Mouse (Mus musculus) testis, adult 2 months (tissue): ENCODE measurements around the gene Npl. TPM values are rescaled to one million over a fixed set of nuclear protein-coding genes. Genes with fewer than 3 reads are reported as not detected.

Experiments used
- H3K27ac ChIP-seq: fragments of 200-500 bp; 2 replicates; pipeline ENCODE4 v1.5.1; 2012; ENCODE audit warnings: low read depth, low read length; ENCODE audit not compliant: control insufficient read depth, insufficient read depth
- H3K27me3 ChIP-seq: fragments of 200-500 bp; 2 replicates; pipeline ENCODE4 v1.6.1; 2012; ENCODE audit warnings: mild to moderate bottlenecking, low read length, moderate library complexity; ENCODE audit not compliant: control insufficient read depth, insufficient read depth
- H3K36me3 ChIP-seq: fragments of 200-500 bp; 2 replicates; pipeline ENCODE4 v1.6.1; 2012; ENCODE audit warnings: mild to moderate bottlenecking, low read length; ENCODE audit not compliant: control insufficient read depth, insufficient read depth
- H3K4me1 ChIP-seq: fragments of 200-500 bp; 2 replicates; pipeline ENCODE4 v1.6.1; 2012; ENCODE audit warnings: low read length; ENCODE audit not compliant: control insufficient read depth, insufficient read depth
- H3K4me3 ChIP-seq: fragments of 200-500 bp; 2 replicates; pipeline ENCODE4 v1.5.1; 2012; ENCODE audit warnings: low read depth, mild to moderate bottlenecking, low read length, moderate library complexity, mixed read lengths; ENCODE audit not compliant: control insufficient read depth
- CTCF ChIP-seq: fragments of 200-500 bp; IDR thresholded peaks from 2 replicates; pipeline ENCODE4 v1.5.1; 2012; ENCODE audit warnings: low read depth, mild to moderate bottlenecking, inconsistent platforms, low read length, moderate library complexity; ENCODE audit not compliant: control insufficient read depth, insufficient read depth, insufficient replicate concordance
- POLR2A ChIP-seq: fragments of 200-500 bp; IDR thresholded peaks from 2 replicates; pipeline ENCODE4 v1.6.1; 2012; ENCODE audit warnings: low read depth, mild to moderate bottlenecking, inconsistent platforms, low read length, moderate library complexity; ENCODE audit not compliant: control insufficient read depth
- polyA plus RNA-seq: library from polyadenylated mRNA; depleted of rRNA; stranded (reverse); fragments of >200 nt; gene quantifications from 2 replicates; pipeline ENCODE4 v1.2.3, GENCODE M21; 2012

Gene Npl
- polyA plus RNA-seq, 1 experiment, result 5.6 TPM

GRCm38 (mm10) chr1:153496030-153496429 lies 53.8 kb downstream of the Npl start:
- H3K36me3 ChIP-seq, result no peaks in the 10 kb centered on the region
- TF ChIP-seq POLR2A (no peak), CTCF (no peak)
- H3K27ac ChIP-seq, result no peak overlapping the region
- H3K4me1 ChIP-seq, result no peaks in the 10 kb centered on the region
- no peaks in the 10 kb centered on the region for H3K27me3 ChIP-seq
- no peak overlapping the region for H3K4me3 ChIP-seq

- Histone ChIP-seq H3K27me3 (no peaks in the 10 kb centered on the region), H3K36me3 (no peaks in the 10 kb centered on the region), H3K4me3 (no peak overlapping the region), H3K4me1 (peaks cover 3% of the 10 kb centered on the region), H3K27ac (no peak overlapping the region)
- TF ChIP-seq CTCF (no peak), POLR2A (no peak)
Measured at GRCm38 (mm10) chr1:153493931-153494330, 55.9 kb downstream of the Npl start.

- Histone ChIP-seq H3K4me1 (peaks cover 3% of the 10 kb centered on the region), H3K27me3 (no peaks in the 10 kb centered on the region), H3K36me3 (no peaks in the 10 kb centered on the region), H3K27ac (peak overlapping the region; percentile 12; the same call in 1 of the 2 replicates), H3K4me3 (no peak overlapping the region)
- no peak for TF ChIP-seq CTCF
- no peak for TF ChIP-seq POLR2A
Measured at GRCm38 (mm10) chr1:153493338-153493737, 56.5 kb downstream of the Npl start.

GRCm38 (mm10) chr1:153491822-153492221 lies 58.0 kb downstream of the Npl start:
- H3K36me3 ChIP-seq, result no peaks in the 10 kb centered on the region
- H3K27ac ChIP-seq, result no peak overlapping the region; the same call in 1 of the 2 replicates
- peaks cover 3% of the 10 kb centered on the region for H3K4me1 ChIP-seq
- TF ChIP-seq POLR2A (no peak), CTCF (no peak)
- no peaks in the 10 kb centered on the region for H3K27me3 ChIP-seq
- H3K4me3 ChIP-seq, result no peak overlapping the region

- Histone ChIP-seq H3K27ac (peak overlapping the region; percentile 1; the same call in 1 of the 2 replicates), H3K4me1 (peaks cover 6% of the 10 kb centered on the region), H3K36me3 (no peaks in the 10 kb centered on the region), H3K4me3 (no peak overlapping the region), H3K27me3 (no peaks in the 10 kb centered on the region)
- TF ChIP-seq CTCF (no peak), POLR2A (no peak)
Measured at GRCm38 (mm10) chr1:153491345-153491744, 58.5 kb downstream of the Npl start.

GRCm38 (mm10) chr1:153489963-153490362 lies 59.9 kb downstream of the Npl start:
- Histone ChIP-seq H3K4me3 (no peak overlapping the region), H3K27ac (no peak overlapping the region), H3K4me1 (peaks cover 6% of the 10 kb centered on the region), H3K27me3 (no peaks in the 10 kb centered on the region), H3K36me3 (no peaks in the 10 kb centered on the region)
- TF ChIP-seq CTCF (no peak), POLR2A (no peak)

- H3K27ac ChIP-seq, result no peak overlapping the region
- no peak overlapping the region for H3K4me3 ChIP-seq
- no peak for TF ChIP-seq CTCF
- no peak for TF ChIP-seq POLR2A
- H3K27me3 ChIP-seq, result no peaks in the 10 kb centered on the region
- H3K4me1 ChIP-seq, result peaks cover 6% of the 10 kb centered on the region
- no peaks in the 10 kb centered on the region for H3K36me3 ChIP-seq
Measured at GRCm38 (mm10) chr1:153489540-153489939, 60.3 kb downstream of the Npl start.

GRCm38 (mm10) chr1:153489132-153489531 lies 60.7 kb downstream of the Npl start:
- H3K4me3 ChIP-seq, result no peak overlapping the region
- peak overlapping the region; percentile 62 for H3K27ac ChIP-seq
- H3K4me1 ChIP-seq, result peaks cover 6% of the 10 kb centered on the region
- no peaks in the 10 kb centered on the region for H3K36me3 ChIP-seq
- H3K27me3 ChIP-seq, result no peaks in the 10 kb centered on the region
- TF ChIP-seq CTCF, result peak; percentile 25; the same call in 1 of the 2 replicates
- no peak for TF ChIP-seq POLR2A
